Mouse (Mus musculus): ENCODE data around the gene Abhd14a. TPM values are rescaled to one million over a fixed set of nuclear protein-coding genes. Genes with fewer than 3 reads are reported as not detected.

Abhd14a gene
- total and polyA plus RNA-seq, 2 experiments from 2014 or later = 54.4 to 84.1 TPM

DNA sequence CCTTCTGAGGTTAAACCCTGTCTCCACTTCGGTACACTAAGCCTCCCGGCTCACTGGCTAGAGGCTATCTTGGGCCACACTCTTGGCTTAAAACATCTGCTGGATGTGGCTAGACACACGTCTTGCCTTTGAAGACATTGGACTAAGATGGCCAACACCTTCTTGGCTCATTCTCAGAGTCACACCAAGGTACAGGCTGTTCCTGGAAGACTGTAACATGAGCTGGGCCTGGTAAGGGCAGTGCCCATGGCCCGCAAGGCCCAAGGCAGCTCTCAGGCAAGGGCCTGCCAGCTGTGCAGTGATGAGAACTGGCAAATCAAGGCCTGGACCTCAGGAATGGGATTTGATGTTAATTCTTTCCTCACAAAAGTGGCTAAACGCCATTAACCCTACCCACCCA lies 33.9 kb downstream of the Abhd14a start:
- no peaks in the 10 kb centered on the region for H3K27me3 ChIP-seq (ENCODE audit: insufficient read depth, low read length)
- TF ChIP-seq CTCF (IDR thresholded peaks at IDR 0.05; ENCODE audit: low read depth) = no peak
- H3K4me1 ChIP-seq (ENCODE audit: insufficient read depth) = peaks cover 17% of the 10 kb centered on the region
- H3K36me3 ChIP-seq (ENCODE audit: insufficient read depth) = no peaks in the 10 kb centered on the region
- no peak for DNase-seq
- no peak overlapping the region for H3K9ac ChIP-seq
- no peak overlapping the region for H3K4me3 ChIP-seq (ENCODE audit: low read depth, low read length)
- no peak for ATAC-seq
- H3K27ac ChIP-seq (ENCODE audit: low read depth, low read length) = no peak overlapping the region
- H3K4me2 ChIP-seq (ENCODE audit: low read depth) = no peak overlapping the region
- 80% methylated on average over 5 of the region's 5 CpGs for WGBS
- no peaks in the 10 kb centered on the region for H3K9me3 ChIP-seq (ENCODE audit: low read length)

DNA sequence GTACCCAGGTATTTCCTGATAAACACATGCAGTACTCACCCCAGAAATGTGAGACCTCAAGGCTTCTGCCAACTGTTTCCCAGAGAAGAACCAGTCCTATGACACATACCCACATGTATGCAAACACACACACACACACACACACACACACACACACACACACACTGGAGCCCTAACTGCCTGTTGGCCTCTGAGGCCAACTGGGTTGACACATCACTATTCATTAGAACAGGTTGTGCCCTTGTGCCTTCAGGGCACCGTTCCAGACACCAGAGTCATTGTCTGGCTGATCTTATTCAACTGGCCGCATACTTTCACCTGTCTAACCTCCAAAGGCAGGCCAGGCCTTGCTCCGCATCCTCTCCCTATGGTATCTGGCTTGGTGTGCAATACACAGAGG lies 35.3 kb downstream of the Abhd14a start:
- Histone ChIP-seq H3K27me3 (ENCODE audit: insufficient read depth, low read length) (no peaks in the 10 kb centered on the region), H3K36me3 (ENCODE audit: insufficient read depth) (no peaks in the 10 kb centered on the region), H3K9ac (no peak overlapping the region), H3K27ac (ENCODE audit: low read depth, low read length) (no peak overlapping the region), H3K4me2 (ENCODE audit: low read depth) (no peak overlapping the region), H3K4me1 (ENCODE audit: insufficient read depth) (peaks cover 3% of the 10 kb centered on the region; the same call in 1 of the 2 replicates), H3K4me3 (ENCODE audit: low read depth, low read length) (no peak overlapping the region), H3K9me3 (ENCODE audit: low read length) (no peaks in the 10 kb centered on the region)
- DNase-seq = no peak
- ATAC-seq = no peak
- TF ChIP-seq CTCF (IDR thresholded peaks at IDR 0.05; ENCODE audit: low read depth) = no peak
- WGBS = 71% methylated on average over 3 of the region's 3 CpGs

DNA sequence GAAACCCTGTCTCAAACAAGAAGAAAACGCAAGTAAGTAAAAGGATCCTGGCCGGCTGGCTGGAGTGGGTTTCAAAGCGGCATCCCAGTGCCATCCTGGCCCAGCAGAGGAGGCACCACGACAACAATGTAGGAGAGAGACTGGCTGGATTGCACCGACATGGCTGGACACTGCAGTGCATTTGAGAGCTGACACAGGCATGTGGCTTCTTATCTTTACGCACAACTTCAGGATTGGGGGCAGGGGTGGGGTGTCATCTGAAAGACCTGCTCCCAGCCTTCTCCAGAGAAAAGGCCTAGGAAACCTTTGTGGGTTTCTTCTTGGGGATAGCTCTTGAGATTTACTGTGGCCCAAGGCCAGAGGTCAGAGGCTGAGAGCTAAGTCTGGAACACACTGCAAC lies 35.7 kb downstream of the Abhd14a start:
- ATAC-seq (no peak), DNase-seq (no peak)
- Histone ChIP-seq H3K27me3 (ENCODE audit: insufficient read depth, low read length) (no peaks in the 10 kb centered on the region), H3K36me3 (ENCODE audit: insufficient read depth) (no peaks in the 10 kb centered on the region), H3K9me3 (ENCODE audit: low read length) (no peaks in the 10 kb centered on the region), H3K4me3 (ENCODE audit: low read depth, low read length) (no peak overlapping the region), H3K9ac (no peak overlapping the region), H3K4me1 (ENCODE audit: insufficient read depth) (no peaks in the 10 kb centered on the region), H3K27ac (ENCODE audit: low read depth, low read length) (no peak overlapping the region), H3K4me2 (ENCODE audit: low read depth) (no peak overlapping the region)
- WGBS = 83% methylated on average over 6 of the region's 6 CpGs
- TF ChIP-seq CTCF (IDR thresholded peaks at IDR 0.05; ENCODE audit: low read depth) = no peak

DNA sequence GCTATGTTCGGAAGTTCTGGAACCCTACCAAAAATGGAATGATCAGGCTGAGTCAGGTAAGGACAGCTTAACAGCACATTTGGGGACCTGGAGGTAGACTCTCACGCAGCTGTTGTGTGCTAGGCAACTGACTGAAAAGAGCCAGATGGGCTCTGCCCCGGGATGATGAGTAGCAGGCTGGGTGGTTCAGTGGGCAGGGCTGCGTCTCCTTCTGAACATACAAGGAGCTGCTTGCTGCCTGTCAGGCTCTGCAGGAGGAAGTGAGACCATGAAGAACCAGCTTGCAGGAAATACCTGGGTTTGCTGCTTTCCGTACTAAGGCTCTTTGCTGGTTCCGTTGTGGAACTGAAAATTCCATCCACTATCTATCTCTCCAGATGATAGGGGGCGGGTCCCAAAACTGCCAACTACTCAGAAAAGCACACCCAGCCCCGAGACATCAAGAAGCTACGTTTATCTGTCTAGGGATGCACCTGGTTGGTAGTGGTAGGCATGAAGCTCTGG lies 36.3 kb downstream of the Abhd14a start:
- Histone ChIP-seq H3K9me3 (ENCODE audit: low read length) (no peaks in the 10 kb centered on the region), H3K27me3 (ENCODE audit: insufficient read depth, low read length) (no peaks in the 10 kb centered on the region), H3K4me1 (ENCODE audit: insufficient read depth) (no peaks in the 10 kb centered on the region), H3K36me3 (ENCODE audit: insufficient read depth) (no peaks in the 10 kb centered on the region), H3K4me2 (ENCODE audit: low read depth) (no peak overlapping the region), H3K27ac (ENCODE audit: low read depth, low read length) (no peak overlapping the region), H3K9ac (no peak overlapping the region), H3K4me3 (ENCODE audit: low read depth, low read length) (no peak overlapping the region)
- 74% methylated on average over 9 of the region's 9 CpGs for WGBS
- TF ChIP-seq CTCF (IDR thresholded peaks at IDR 0.05; ENCODE audit: low read depth) = no peak
- DNase-seq (no peak), ATAC-seq (no peak)

DNA sequence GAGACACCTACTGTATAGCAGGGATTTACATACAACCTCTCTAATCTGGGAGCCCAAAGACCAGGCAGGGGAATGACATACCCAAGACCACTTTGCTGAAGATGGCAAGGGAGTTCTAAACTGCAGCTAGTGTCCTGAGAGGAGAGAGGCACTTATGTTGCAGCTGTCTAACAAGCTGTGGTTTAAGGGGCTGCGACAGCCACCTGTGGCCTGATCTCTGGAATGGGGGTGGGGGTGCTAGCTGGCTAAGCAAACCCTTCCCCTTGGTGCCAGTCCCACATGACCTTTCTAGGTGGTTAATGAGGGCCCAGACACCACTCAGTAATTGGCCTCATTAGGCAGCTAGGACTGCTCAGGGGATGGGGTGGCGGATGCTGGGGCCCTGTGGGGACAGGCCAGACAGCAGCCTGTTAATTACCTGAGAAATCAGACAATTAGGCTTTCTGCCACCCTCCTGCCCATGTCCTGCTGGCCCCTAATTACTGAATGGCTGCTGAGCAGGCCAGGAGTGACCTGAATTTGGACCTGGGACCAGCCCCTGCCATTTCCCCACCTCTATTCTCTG lies 37.3 kb downstream of the Abhd14a start:
- H3K9ac ChIP-seq = no peak overlapping the region
- WGBS = 34% methylated on average over 2 of the region's 2 CpGs
- H3K27me3 ChIP-seq (ENCODE audit: insufficient read depth, low read length) = no peaks in the 10 kb centered on the region
- no peak overlapping the region for H3K4me2 ChIP-seq (ENCODE audit: low read depth)
- no peaks in the 10 kb centered on the region for H3K4me1 ChIP-seq (ENCODE audit: insufficient read depth)
- H3K4me3 ChIP-seq (ENCODE audit: low read depth, low read length) = no peak overlapping the region
- DNase-seq (no peak), ATAC-seq (no peak)
- H3K27ac ChIP-seq (ENCODE audit: low read depth, low read length) = no peak overlapping the region
- H3K36me3 ChIP-seq (ENCODE audit: insufficient read depth) = no peaks in the 10 kb centered on the region
- H3K9me3 ChIP-seq (ENCODE audit: low read length) = no peaks in the 10 kb centered on the region
- TF ChIP-seq CTCF (IDR thresholded peaks at IDR 0.05; ENCODE audit: low read depth) = no peak

- WGBS = 96% methylated on average over 4 of the region's 4 CpGs
- no peaks in the 10 kb centered on the region for H3K9me3 ChIP-seq (ENCODE audit: low read length)
- DNase-seq (no peak), ATAC-seq (no peak)
- H3K4me2 ChIP-seq (ENCODE audit: low read depth) = no peak overlapping the region
- no peak overlapping the region for H3K9ac ChIP-seq
- peak; percentile 22; the same call in 1 of the 2 replicates for TF ChIP-seq CTCF (IDR thresholded peaks at IDR 0.05; ENCODE audit: low read depth)
- H3K36me3 ChIP-seq (ENCODE audit: insufficient read depth) = no peaks in the 10 kb centered on the region
- no peaks in the 10 kb centered on the region for H3K4me1 ChIP-seq (ENCODE audit: insufficient read depth)
- H3K27me3 ChIP-seq (ENCODE audit: insufficient read depth, low read length) = no peaks in the 10 kb centered on the region
- H3K4me3 ChIP-seq (ENCODE audit: low read depth, low read length) = no peak overlapping the region
- H3K27ac ChIP-seq (ENCODE audit: low read depth, low read length) = no peak overlapping the region
Measured at GRCm38 (mm10) chr9:106409096-106409495, 38.4 kb downstream of the Abhd14a start.

DNA sequence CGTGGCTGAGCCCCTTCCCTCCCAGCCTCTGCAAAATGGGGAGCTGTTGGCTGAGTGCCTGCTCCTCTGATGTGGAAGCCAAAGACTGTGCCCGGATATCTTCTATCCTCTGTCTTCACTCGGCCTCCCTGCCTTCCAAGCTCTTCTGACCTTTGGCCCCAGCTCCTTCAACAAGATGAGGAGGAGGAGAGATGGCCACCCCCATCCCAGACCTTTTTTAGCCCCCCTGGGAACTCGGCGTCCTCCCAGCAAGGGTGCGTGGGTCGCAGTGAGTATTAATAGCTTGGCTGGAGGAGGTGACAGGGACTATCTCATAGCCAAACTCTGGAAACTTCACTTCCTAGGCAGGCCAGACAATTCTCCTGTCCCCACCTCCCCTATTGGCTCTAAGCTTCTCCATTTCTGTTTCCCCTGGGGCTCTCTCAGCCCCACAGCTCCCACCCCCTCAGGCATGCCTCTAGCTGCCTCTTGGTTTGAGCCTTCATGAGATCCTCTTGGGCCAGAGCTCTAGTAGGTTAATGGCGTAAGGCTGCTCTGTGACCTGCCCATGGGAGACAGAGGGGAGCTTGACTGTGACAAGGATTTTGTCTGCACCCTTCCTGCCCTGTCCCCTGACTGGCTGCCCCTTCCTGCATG lies 40.9 kb downstream of the Abhd14a start:
- DNase-seq (no peak), ATAC-seq (no peak)
- no peak overlapping the region for H3K4me2 ChIP-seq (ENCODE audit: low read depth)
- H3K9ac ChIP-seq = no peak overlapping the region
- no peaks in the 10 kb centered on the region for H3K9me3 ChIP-seq (ENCODE audit: low read length)
- no peaks in the 10 kb centered on the region for H3K36me3 ChIP-seq (ENCODE audit: insufficient read depth)
- no peak for TF ChIP-seq CTCF (IDR thresholded peaks at IDR 0.05; ENCODE audit: low read depth)
- no peak overlapping the region for H3K4me3 ChIP-seq (ENCODE audit: low read depth, low read length)
- H3K4me1 ChIP-seq (ENCODE audit: insufficient read depth) = no peaks in the 10 kb centered on the region
- WGBS = 52% methylated on average over 8 of the region's 8 CpGs
- H3K27me3 ChIP-seq (ENCODE audit: insufficient read depth, low read length) = no peaks in the 10 kb centered on the region
- H3K27ac ChIP-seq (ENCODE audit: low read depth, low read length) = no peak overlapping the region
